Mouse (Mus musculus): ENCODE data around the gene Ppp4c. TPM values are rescaled to one million over a fixed set of nuclear protein-coding genes. Genes with fewer than 3 reads are reported as not detected.

Gene Ppp4c
- polyA plus RNA-seq, 1 experiment from 2014 or later: 401 TPM

DNA sequence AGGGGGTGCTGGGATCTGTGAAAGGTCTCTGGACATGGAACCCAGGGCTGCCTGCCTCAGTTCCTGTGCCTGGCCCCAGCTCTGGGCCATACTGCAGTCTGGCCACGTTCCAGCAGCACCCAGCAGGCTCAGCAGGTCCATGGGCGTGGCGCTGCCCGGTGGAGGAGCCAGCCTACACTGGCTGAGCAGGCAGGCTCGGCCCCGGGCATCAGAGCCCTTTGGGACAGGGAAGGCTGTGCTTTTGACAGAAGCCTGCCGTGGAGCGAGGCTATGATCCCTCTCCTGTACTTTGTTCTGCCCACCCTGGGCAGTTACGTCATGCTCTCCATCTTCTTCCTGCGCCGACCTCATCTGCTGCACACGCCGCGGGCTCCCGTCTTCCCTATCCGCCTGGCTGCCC lies 26.1 kb downstream of the Ppp4c start, which contains the start of gene Gdpd3:
Gene Gdpd3, plus strand, starts transcription at position 134 of the 400 bp plus-strand sequence.
- no peaks in the 10 kb centered on the region for H3K9me3 ChIP-seq
- no peak within 1 kb of the TSS for H3K27ac ChIP-seq
- 95% methylated on average over 16 of the region's 16 CpGs for WGBS
- H3K4me3 ChIP-seq (replicated peaks): no peak within 1 kb of the TSS
- H3K4me1 ChIP-seq (replicated peaks): no peaks in the 10 kb centered on the region
- H3K36me3 ChIP-seq: peaks cover 94% of the 10 kb centered on the region
- no peak for ATAC-seq (ENCODE audit: insufficient number of reproducible peaks, insufficient read depth, low FRiP score, low TSS enrichment, low read depth)
- no peak within 1 kb of the TSS for H3K4me2 ChIP-seq
- H3K27me3 ChIP-seq: no peaks in the 10 kb centered on the region
- no peak within 1 kb of the TSS for H3K9ac ChIP-seq (replicated peaks)

- ATAC-seq (ENCODE audit: insufficient number of reproducible peaks, insufficient read depth, low FRiP score, low TSS enrichment, low read depth): no peak
- Histone ChIP-seq H3K9ac (replicated peaks) (no peak overlapping the region), H3K36me3 (peaks cover 89% of the 10 kb centered on the region), H3K27me3 (no peaks in the 10 kb centered on the region), H3K27ac (no peak overlapping the region), H3K4me1 (replicated peaks) (peaks cover 2% of the 10 kb centered on the region), H3K9me3 (no peaks in the 10 kb centered on the region), H3K4me3 (replicated peaks) (no peak overlapping the region), H3K4me2 (no peak overlapping the region)
- 90% methylated on average over 9 of the region's 9 CpGs for WGBS
These were observed 26.8 kb downstream of the Ppp4c start for GRCm38 (mm10) chr7:126765540-126765939.

- no peak for ATAC-seq (ENCODE audit: insufficient number of reproducible peaks, insufficient read depth, low FRiP score, low TSS enrichment, low read depth)
- Histone ChIP-seq H3K4me2 (no peak overlapping the region), H3K36me3 (peaks cover 59% of the 10 kb centered on the region), H3K9ac (replicated peaks) (no peak overlapping the region), H3K4me1 (replicated peaks) (peaks cover 8% of the 10 kb centered on the region), H3K9me3 (no peaks in the 10 kb centered on the region), H3K27ac (no peak overlapping the region), H3K4me3 (replicated peaks) (no peak overlapping the region), H3K27me3 (no peaks in the 10 kb centered on the region)
- WGBS: 68% methylated on average over 17 of the region's 17 CpGs
These were observed 29.8 kb downstream of the Ppp4c start for GRCm38 (mm10) chr7:126762471-126763008.

GRCm38 (mm10) chr7:126761529-126762067 lies 30.7 kb downstream of the Ppp4c start:
- H3K27ac ChIP-seq: 0 out of 2 replicates have a peak overlapping the region, but pooled peaks have one; percentile 84
- WGBS: 80% methylated on average over 6 of the region's 6 CpGs
- no peaks in the 10 kb centered on the region for H3K9me3 ChIP-seq
- H3K36me3 ChIP-seq: peaks cover 49% of the 10 kb centered on the region
- ATAC-seq (ENCODE audit: insufficient number of reproducible peaks, insufficient read depth, low FRiP score, low TSS enrichment, low read depth): no peak
- no peak overlapping the region for H3K4me3 ChIP-seq (replicated peaks)
- no peak overlapping the region for H3K9ac ChIP-seq (replicated peaks)
- H3K4me1 ChIP-seq (replicated peaks): peaks cover 8% of the 10 kb centered on the region
- no peaks in the 10 kb centered on the region for H3K27me3 ChIP-seq
- H3K4me2 ChIP-seq: no peak overlapping the region

DNA sequence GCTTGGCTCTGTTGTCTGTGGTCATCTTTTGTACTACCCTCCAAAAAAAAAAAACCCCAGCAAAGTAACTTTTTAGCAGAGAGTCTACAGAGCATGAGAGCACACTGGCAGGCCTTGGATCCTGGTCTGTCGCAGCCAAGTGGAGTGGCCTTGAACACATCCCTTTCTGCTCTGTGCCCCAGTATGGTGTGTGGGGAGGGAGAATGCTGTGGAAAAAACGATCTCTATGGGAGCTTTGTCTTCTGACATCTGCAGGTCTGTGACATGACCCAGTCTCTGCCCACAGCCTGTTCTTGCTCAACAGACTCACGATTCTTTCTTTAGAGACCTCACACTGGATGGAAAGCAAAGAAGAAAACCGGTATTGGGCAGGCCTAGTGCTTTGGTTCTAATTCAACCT lies 31.3 kb downstream of the Ppp4c start:
- Histone ChIP-seq H3K36me3 (peaks cover 44% of the 10 kb centered on the region), H3K9ac (replicated peaks) (no peak overlapping the region), H3K4me2 (peak overlapping the region; percentile 89), H3K27me3 (no peaks in the 10 kb centered on the region), H3K27ac (peak overlapping the region; percentile 84; the same call in 1 of the 2 replicates), H3K4me1 (replicated peaks) (peaks cover 8% of the 10 kb centered on the region), H3K4me3 (replicated peaks) (peak overlapping the region; percentile 77; the same call in 1 of the 2 replicates), H3K9me3 (no peaks in the 10 kb centered on the region)
- ATAC-seq (ENCODE audit: insufficient number of reproducible peaks, insufficient read depth, low FRiP score, low TSS enrichment, low read depth): no peak
- WGBS: 78% methylated on average over 4 of the region's 4 CpGs

- WGBS: 24% methylated on average over 3 of the region's 3 CpGs
- Histone ChIP-seq H3K4me3 (replicated peaks) (peak overlapping the region; percentile 77), H3K4me1 (replicated peaks) (peaks cover 8% of the 10 kb centered on the region), H3K4me2 (peak overlapping the region; percentile 89), H3K36me3 (peaks cover 38% of the 10 kb centered on the region), H3K27me3 (no peaks in the 10 kb centered on the region), H3K9me3 (no peaks in the 10 kb centered on the region), H3K9ac (replicated peaks) (peak overlapping the region; percentile 82), H3K27ac (peak overlapping the region; percentile 84)
- no peak for ATAC-seq (ENCODE audit: insufficient number of reproducible peaks, insufficient read depth, low FRiP score, low TSS enrichment, low read depth)
These were observed 31.9 kb downstream of the Ppp4c start for GRCm38 (mm10) chr7:126760391-126760802.

GRCm38 (mm10) chr7:126759672-126760390 lies 32.5 kb downstream of the Ppp4c start:
- peak overlapping the region; percentile 89 for H3K4me2 ChIP-seq
- peaks cover 13% of the 10 kb centered on the region for H3K4me1 ChIP-seq (replicated peaks)
- peak overlapping the region; percentile 77 for H3K4me3 ChIP-seq (replicated peaks)
- no peaks in the 10 kb centered on the region for H3K27me3 ChIP-seq
- H3K9me3 ChIP-seq: no peaks in the 10 kb centered on the region
- H3K36me3 ChIP-seq: peaks cover 32% of the 10 kb centered on the region
- H3K9ac ChIP-seq (replicated peaks): peak overlapping the region; percentile 82
- ATAC-seq (ENCODE audit: insufficient number of reproducible peaks, insufficient read depth, low FRiP score, low TSS enrichment, low read depth): peak; percentile 33; the same call in 1 of the 2 replicates
- under 1% methylated on average over 22 of the region's 24 CpGs for WGBS
- H3K27ac ChIP-seq: peak overlapping the region; percentile 84

DNA sequence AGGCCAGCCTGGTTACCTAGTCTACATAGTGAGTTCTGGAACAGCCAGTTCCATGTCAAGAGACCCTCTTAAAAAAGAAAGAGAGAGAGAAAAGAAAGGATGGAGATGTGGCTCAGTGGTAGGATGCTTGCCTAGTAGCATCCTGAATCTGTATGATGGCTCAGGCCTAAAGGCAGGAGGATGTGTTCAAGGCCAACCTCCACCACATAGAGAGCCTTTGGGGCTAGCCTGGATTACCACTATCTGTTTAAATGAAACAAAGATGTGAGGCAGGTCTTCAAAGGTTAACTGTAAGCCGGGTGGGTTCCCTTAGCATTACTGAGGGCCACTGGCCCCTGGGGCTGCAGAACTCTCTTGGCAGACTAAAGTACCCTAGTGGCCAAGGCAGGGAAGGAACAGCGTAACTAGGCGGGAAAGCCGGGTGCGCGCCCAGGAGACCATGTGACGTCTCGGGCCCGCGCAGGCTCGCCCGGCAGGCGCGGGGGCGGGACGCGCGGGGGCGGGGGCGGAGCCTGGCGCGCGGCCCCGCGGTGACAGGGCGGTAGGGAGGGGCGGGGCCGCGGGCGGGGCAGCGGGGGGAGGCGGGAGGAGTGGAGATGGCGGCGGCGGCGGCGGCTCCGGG lies 33.1 kb downstream of the Ppp4c start, which contains the start of gene Mapk3:
Gene Mapk3, plus strand, starts transcription at position 552 of the 622 bp plus-strand sequence.
- 0 out of 2 replicates have a peak, but pooled peaks have one; percentile 44 for ATAC-seq (ENCODE audit: insufficient number of reproducible peaks, insufficient read depth, low FRiP score, low TSS enrichment, low read depth)
- Histone ChIP-seq H3K4me3 (replicated peaks) (peak within 1 kb of the TSS; percentile 77), H3K27ac (peak within 1 kb of the TSS; percentile 84), H3K4me1 (replicated peaks) (peaks cover 18% of the 10 kb centered on the region), H3K27me3 (no peaks in the 10 kb centered on the region), H3K4me2 (peak within 1 kb of the TSS; percentile 89), H3K36me3 (peaks cover 26% of the 10 kb centered on the region), H3K9ac (replicated peaks) (peak within 1 kb of the TSS; percentile 82), H3K9me3 (no peaks in the 10 kb centered on the region)
- 0% methylated on average over 26 of the region's 38 CpGs for WGBS

GRCm38 (mm10) chr7:126758539-126758938 lies 33.8 kb downstream of the Ppp4c start:
- peaks cover 18% of the 10 kb centered on the region for H3K4me1 ChIP-seq (replicated peaks)
- no peak overlapping the region for H3K9ac ChIP-seq (replicated peaks)
- H3K27me3 ChIP-seq: no peaks in the 10 kb centered on the region
- H3K27ac ChIP-seq: no peak overlapping the region
- H3K36me3 ChIP-seq: peaks cover 19% of the 10 kb centered on the region
- no peak overlapping the region for H3K4me3 ChIP-seq (replicated peaks)
- 0 out of 2 replicates have a peak, but pooled peaks have one; percentile 11 for ATAC-seq (ENCODE audit: insufficient number of reproducible peaks, insufficient read depth, low FRiP score, low TSS enrichment, low read depth)
- H3K9me3 ChIP-seq: no peaks in the 10 kb centered on the region
- WGBS: 59% methylated on average over 7 of the region's 7 CpGs
- no peak overlapping the region for H3K4me2 ChIP-seq

DNA sequence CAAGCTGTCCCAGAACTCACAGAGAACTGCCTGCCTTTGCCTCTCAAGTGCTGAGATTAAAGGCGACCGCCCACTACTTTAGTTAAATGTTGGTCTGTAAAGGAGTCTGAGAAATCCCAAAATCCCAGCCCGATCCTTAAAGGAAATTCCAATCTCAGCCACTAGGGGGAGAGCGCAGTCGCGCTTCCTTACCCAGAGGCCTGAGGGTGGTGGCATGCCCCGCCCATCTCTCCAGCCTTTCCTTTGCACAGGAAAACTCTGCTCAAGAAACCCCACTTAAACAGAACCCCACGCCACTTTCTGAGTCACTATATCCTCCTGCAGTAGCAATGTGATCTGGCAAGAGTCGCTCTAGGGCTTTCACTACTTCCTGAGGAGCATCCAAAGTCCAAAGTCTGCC lies 37.4 kb downstream of the Ppp4c start:
- ATAC-seq (ENCODE audit: insufficient number of reproducible peaks, insufficient read depth, low FRiP score, low TSS enrichment, low read depth): peak; percentile 58; the same call in 1 of the 2 replicates
- Histone ChIP-seq H3K9me3 (no peaks in the 10 kb centered on the region), H3K4me3 (replicated peaks) (0 out of 2 replicates have a peak overlapping the region, but pooled peaks have one; percentile 6), H3K27ac (peak overlapping the region; percentile 41; the same call in 1 of the 2 replicates), H3K36me3 (no peaks in the 10 kb centered on the region), H3K9ac (replicated peaks) (peak overlapping the region; percentile 40; the same call in 1 of the 2 replicates), H3K4me2 (peak overlapping the region; percentile 36), H3K27me3 (no peaks in the 10 kb centered on the region), H3K4me1 (replicated peaks) (peaks cover 10% of the 10 kb centered on the region)
- WGBS: under 1% methylated on average over 9 of the region's 9 CpGs

Measured in limb, embryonic 12.5 days (tissue).